Mouse (Mus musculus) kidney, adult 2 months (tissue): ENCODE data around the gene Taf10. TPM values are rescaled to one million over a fixed set of nuclear protein-coding genes. Genes with fewer than 3 reads are reported as not detected.
A peak's percentile ranks its signal among the peaks of the same experiment; 100 is the strongest.

Experiments
- DNase-seq: peaks from one replicate; pipeline ENCODE4 v3.0.0; 2021
- H3K27ac ChIP-seq: fragments of 200-500 bp; 2 replicates; pipeline ENCODE4 v1.5.1; 2012; ENCODE audit warnings: low read depth, low read length, control low read depth, inconsistent platforms; ENCODE audit not compliant: insufficient read depth
- H3K27me3 ChIP-seq: fragments of 200-500 bp; replicated peaks from 2 replicates; pipeline ENCODE4 v1.6.1; 2012; ENCODE audit warnings: mild to moderate bottlenecking, moderate library complexity, low read length, inconsistent platforms; ENCODE audit not compliant: control insufficient read depth, insufficient read depth
- H3K36me3 ChIP-seq: fragments of 200-500 bp; 2 replicates; pipeline ENCODE4 v1.6.1; 2012; ENCODE audit warnings: mild to moderate bottlenecking, moderate library complexity, low read length, inconsistent platforms; ENCODE audit not compliant: control insufficient read depth, insufficient read depth
- H3K4me1 ChIP-seq: fragments of 200-500 bp; 2 replicates; pipeline ENCODE4 v1.6.1; 2011; ENCODE audit warnings: low read length; ENCODE audit not compliant: control insufficient read depth, insufficient read depth
- H3K4me3 ChIP-seq: fragments of 200-500 bp; 2 replicates; pipeline ENCODE4 v1.5.1; 2011; ENCODE audit warnings: mild to moderate bottlenecking, low read depth, low read length, control low read depth; ENCODE audit not compliant: insufficient read depth
- CTCF ChIP-seq: fragments of 200-500 bp; conservative IDR thresholded peaks from 2 replicates; pipeline ENCODE4 v1.5.1; 2011; ENCODE audit warnings: low read depth, mild to moderate bottlenecking, control low read depth, low read length, moderate library complexity, mixed read lengths; ENCODE audit not compliant: insufficient read depth, insufficient read length
- POLR2A ChIP-seq: fragments of 200-500 bp; IDR thresholded peaks from one replicate; pipeline ENCODE4 v1.6.1; 2011; ENCODE audit warnings: low read depth, low read length, control low read depth
- WGBS: fragments of 180-500 bp; shearing (Covaris S2); methylation state at CpG from one replicate; pipeline ENCODE4 v1.1.7; 2018; 5-methylcytosine and 5-hydroxymethylcytosine counted together
- polyA plus RNA-seq: library from polyadenylated mRNA; depleted of rRNA; stranded (reverse); fragments of >200 nt; gene quantifications from 2 replicates; pipeline ENCODE4 v1.2.3, GENCODE M21; 2012

The Taf10 gene
- polyA plus RNA-seq, 1 experiment: 437 TPM

DNA sequence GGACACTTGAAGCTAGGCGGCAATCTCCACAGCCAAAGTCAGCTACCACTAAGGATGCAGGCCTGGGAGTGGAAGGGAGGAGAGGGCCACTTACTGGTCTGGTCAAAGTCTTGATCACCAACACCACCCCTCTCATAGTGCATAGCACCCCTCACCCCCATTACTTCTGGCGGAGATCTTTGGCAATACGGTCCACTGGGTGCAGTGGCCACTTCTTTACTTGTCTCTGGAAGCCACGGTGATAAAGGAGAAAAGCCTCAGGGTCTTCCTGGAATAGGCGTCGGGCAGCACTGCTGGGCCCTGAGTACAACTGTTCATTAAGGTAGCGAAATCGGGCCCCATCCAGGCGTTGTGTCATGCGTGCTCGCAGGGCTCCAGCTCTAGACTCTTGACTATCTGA, 10.3 kb downstream of the Taf10 start:
- TF ChIP-seq POLR2A (no peak), CTCF (no peak)
- WGBS: 94% methylated on average over 11 of the region's 11 CpGs
- peaks cover 1% of the 10 kb centered on the region; the same call in 1 of the 2 replicates for H3K36me3 ChIP-seq
- no peak for DNase-seq
- H3K4me1 ChIP-seq: peaks cover 7% of the 10 kb centered on the region; the same call in 1 of the 2 replicates
- no peaks in the 10 kb centered on the region for H3K27me3 ChIP-seq
- no peak overlapping the region for H3K4me3 ChIP-seq
- no peak overlapping the region for H3K27ac ChIP-seq

- 61% methylated on average over 6 of the region's 6 CpGs for WGBS
- Histone ChIP-seq H3K4me3 (no peak overlapping the region), H3K36me3 (peaks cover 1% of the 10 kb centered on the region; the same call in 1 of the 2 replicates), H3K27me3 (no peaks in the 10 kb centered on the region), H3K4me1 (no peaks in the 10 kb centered on the region), H3K27ac (no peak overlapping the region)
- no peak for TF ChIP-seq CTCF
- no peak for TF ChIP-seq POLR2A
- peak; percentile 30 for DNase-seq
These were observed 15.3 kb downstream of the Taf10 start for GRCm38 (mm10) chr7:105728701-105729428.

DNA sequence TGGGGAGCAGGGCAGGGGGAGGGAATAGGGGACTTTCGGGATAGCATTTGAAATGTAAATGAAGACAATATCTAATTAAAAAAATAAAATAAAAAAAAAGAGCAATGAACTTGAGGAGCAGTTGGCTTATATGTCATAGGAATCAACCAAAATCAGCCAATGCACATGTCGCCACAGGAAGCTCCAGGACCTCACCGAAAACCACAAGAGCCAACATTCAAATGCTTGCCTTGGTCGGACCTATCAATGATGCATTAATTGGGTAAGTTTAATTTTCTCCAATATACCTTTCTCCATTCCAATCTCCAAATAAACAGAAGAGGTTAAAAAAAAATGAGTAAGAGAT, 17.2 kb downstream of the Taf10 start:
- WGBS: 95% methylated on average over 4 of the region's 4 CpGs
- TF ChIP-seq POLR2A (no peak), CTCF (no peak)
- DNase-seq: no peak

GRCm38 (mm10) chr7:105726144-105726979, 17.8 kb downstream of the Taf10 start:
- no peaks in the 10 kb centered on the region for H3K4me1 ChIP-seq
- H3K27me3 ChIP-seq: no peaks in the 10 kb centered on the region
- WGBS: 74% methylated on average over 4 of the region's 4 CpGs
- H3K27ac ChIP-seq: no peak overlapping the region
- TF ChIP-seq POLR2A: no peak
- TF ChIP-seq CTCF: peak; percentile 77
- no peaks in the 10 kb centered on the region for H3K36me3 ChIP-seq
- DNase-seq: peak; percentile 75
- no peak overlapping the region for H3K4me3 ChIP-seq

More for the DNA sequence above, 17.2 kb downstream of the Taf10 start:
- Histone ChIP-seq H3K36me3 (no peaks in the 10 kb centered on the region), H3K4me3 (no peak overlapping the region), H3K27me3 (no peaks in the 10 kb centered on the region), H3K27ac (no peak overlapping the region), H3K4me1 (no peaks in the 10 kb centered on the region)

GRCm38 (mm10) chr7:105721916-105722315, 22.2 kb downstream of the Taf10 start:
- 64% methylated on average over 2 of the region's 2 CpGs for WGBS
- Histone ChIP-seq H3K4me3 (no peak overlapping the region), H3K4me1 (no peaks in the 10 kb centered on the region), H3K36me3 (no peaks in the 10 kb centered on the region), H3K27me3 (no peaks in the 10 kb centered on the region), H3K27ac (no peak overlapping the region)
- DNase-seq: no peak
- no peak for TF ChIP-seq CTCF

GRCm38 (mm10) chr7:105715366-105715765, 28.8 kb downstream of the Taf10 start:
- WGBS: 58% methylated on average over 3 of the region's 3 CpGs

DNA sequence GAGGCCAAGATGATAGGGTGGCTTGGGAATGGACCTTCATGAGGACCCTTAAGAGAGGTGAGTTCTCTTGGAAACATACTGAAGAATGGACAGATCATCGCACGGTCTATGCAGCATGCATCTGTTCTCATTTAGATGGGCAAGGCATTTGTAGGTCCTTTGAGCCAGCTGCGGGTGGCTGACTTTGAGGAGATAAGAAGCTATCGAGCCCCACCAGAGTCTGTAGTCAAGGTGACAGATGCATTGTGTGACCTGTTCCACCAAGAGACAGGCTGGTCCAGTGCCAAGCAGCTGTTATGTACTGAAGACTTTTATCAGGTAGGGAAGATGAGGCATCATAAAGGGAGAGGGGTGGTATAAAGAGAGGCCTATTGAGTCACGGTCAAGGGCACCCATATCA, 35.4 kb downstream of the Taf10 start:
- H3K27me3 ChIP-seq: no peaks in the 10 kb centered on the region
- no peaks in the 10 kb centered on the region for H3K36me3 ChIP-seq
- 93% methylated on average over 5 of the region's 5 CpGs for WGBS
- no peaks in the 10 kb centered on the region for H3K4me1 ChIP-seq
- H3K4me3 ChIP-seq: no peak overlapping the region
- no peak for TF ChIP-seq POLR2A
- TF ChIP-seq CTCF: no peak
- DNase-seq: no peak
- no peak overlapping the region for H3K27ac ChIP-seq

More at GRCm38 (mm10) chr7:105715366-105715765, 28.8 kb downstream of the Taf10 start:
- Histone ChIP-seq H3K36me3 (no peaks in the 10 kb centered on the region), H3K27ac (no peak overlapping the region), H3K4me1 (no peaks in the 10 kb centered on the region), H3K27me3 (no peaks in the 10 kb centered on the region), H3K4me3 (no peak overlapping the region)
- no peak for DNase-seq
- TF ChIP-seq POLR2A: no peak
- no peak for TF ChIP-seq CTCF
